Mouse (Mus musculus) ES-E14 (cell line): ENCODE results near the gene Ext2.

ENCODE experiments used
- CHD2 ChIP-seq: IDR thresholded peaks from 2 replicates; pipeline ENCODE4 v1.6.1; 2014; ENCODE audit warnings: mild to moderate bottlenecking, low read depth, low read length, inconsistent platforms
- HCFC1 ChIP-seq: IDR thresholded peaks from 2 replicates; pipeline ENCODE4 v1.6.1; 2012; ENCODE audit warnings: low read length, inconsistent platforms, borderline replicate concordance; ENCODE audit not compliant: insufficient read depth
- MAFK ChIP-seq: IDR thresholded peaks from 2 replicates; pipeline ENCODE4 v1.6.1; 2014; ENCODE audit warnings: mild to moderate bottlenecking, low read depth, low read length, inconsistent platforms; ENCODE audit not compliant: insufficient read depth
- ZC3H11A ChIP-seq: IDR thresholded peaks from 2 replicates; pipeline ENCODE4 v1.6.1; 2012; ENCODE audit warnings: low read depth, mild to moderate bottlenecking, inconsistent platforms, low read length, borderline replicate concordance
- ZNF384 ChIP-seq: IDR thresholded peaks from 2 replicates; pipeline ENCODE4 v1.6.1; 2012; ENCODE audit warnings: low read depth, low read length, inconsistent platforms

GRCm38 (mm10) chr2:93706407-93706806, 116.0 kb downstream of the Ext2 start:
- TF ChIP-seq ZC3H11A (no peak), MAFK (no peak), ZNF384 (no peak), HCFC1 (no peak), CHD2 (no peak)
